Mouse (Mus musculus): ENCODE results near the gene Slc9c1. TPM values are rescaled to one million over a fixed set of nuclear protein-coding genes. Genes with fewer than 3 reads are reported as not detected.

The Slc9c1 gene
- polyA plus RNA-seq, 2 experiments = not detected

GRCm38 (mm10) chr16:45624791-45625190 is 89.7 kb downstream of the Slc9c1 start:
- H3K36me3 ChIP-seq (ENCODE audit: control insufficient read depth, insufficient read depth, low read length) = no peaks in the 10 kb centered on the region
- no peak for TF ChIP-seq POLR2A (IDR thresholded peaks at IDR 0.05; ENCODE audit: borderline replicate concordance, extremely low read depth, insufficient read depth, insufficient read length)
- no peaks in the 10 kb centered on the region for H3K9me3 ChIP-seq (ENCODE audit: control insufficient read depth, low read length)
- H3K4me2 ChIP-seq (replicated peaks; ENCODE audit: low read depth, low read length, severe bottlenecking) = no peak overlapping the region
- no peaks in the 10 kb centered on the region for H3K4me1 ChIP-seq (ENCODE audit: control insufficient read depth, insufficient read depth, low read length)
- no peak overlapping the region for H3K4me3 ChIP-seq (replicated peaks; ENCODE audit: low read length)
- H3K27ac ChIP-seq (replicated peaks; ENCODE audit: low read depth, low read length) = no peak overlapping the region
- 87% methylated on average over 2 of the region's 2 CpGs for WGBS
- ATAC-seq (ENCODE audit: low FRiP score, low read depth) = no peak
- H3K27me3 ChIP-seq (ENCODE audit: control insufficient read depth, insufficient read depth, low read length) = no peaks in the 10 kb centered on the region
- no peak overlapping the region for H3K9ac ChIP-seq (ENCODE audit: low read depth, low read length, severe bottlenecking)
- DNase-seq (ENCODE audit: low spot score) = no peak

- no peaks in the 10 kb centered on the region for H3K9me3 ChIP-seq (ENCODE audit: control insufficient read depth, low read length)
- H3K4me1 ChIP-seq (ENCODE audit: control insufficient read depth, insufficient read depth, low read length) = no peaks in the 10 kb centered on the region
- 85% methylated on average over 2 of the region's 2 CpGs for WGBS
- H3K36me3 ChIP-seq (ENCODE audit: control insufficient read depth, insufficient read depth, low read length) = no peaks in the 10 kb centered on the region
- no peak for DNase-seq (ENCODE audit: low spot score)
- no peak overlapping the region for H3K4me2 ChIP-seq (replicated peaks; ENCODE audit: low read depth, low read length, severe bottlenecking)
- H3K9ac ChIP-seq (ENCODE audit: low read depth, low read length, severe bottlenecking) = no peak overlapping the region
- H3K27me3 ChIP-seq (ENCODE audit: control insufficient read depth, insufficient read depth, low read length) = no peaks in the 10 kb centered on the region
- no peak for ATAC-seq (ENCODE audit: low FRiP score, low read depth)
- H3K4me3 ChIP-seq (replicated peaks; ENCODE audit: low read length) = no peak overlapping the region
- H3K27ac ChIP-seq (replicated peaks; ENCODE audit: low read depth, low read length) = no peak overlapping the region
- TF ChIP-seq POLR2A (IDR thresholded peaks at IDR 0.05; ENCODE audit: borderline replicate concordance, extremely low read depth, insufficient read depth, insufficient read length) = no peak
Measured at GRCm38 (mm10) chr16:45625342-45625741, 90.2 kb downstream of the Slc9c1 start.

GRCm38 (mm10) chr16:45629497-45630105 is 94.5 kb downstream of the Slc9c1 start:
- no peak for DNase-seq (ENCODE audit: low spot score)
- ATAC-seq (ENCODE audit: low FRiP score, low read depth) = no peak
- H3K27me3 ChIP-seq (ENCODE audit: control insufficient read depth, insufficient read depth, low read length) = no peaks in the 10 kb centered on the region
- no peaks in the 10 kb centered on the region for H3K36me3 ChIP-seq (ENCODE audit: control insufficient read depth, insufficient read depth, low read length)
- no peaks in the 10 kb centered on the region for H3K4me1 ChIP-seq (ENCODE audit: control insufficient read depth, insufficient read depth, low read length)
- no peak overlapping the region for H3K27ac ChIP-seq (replicated peaks; ENCODE audit: low read depth, low read length)
- no peak overlapping the region for H3K9ac ChIP-seq (ENCODE audit: low read depth, low read length, severe bottlenecking)
- WGBS = 68% methylated on average over 8 of the region's 8 CpGs
- no peak overlapping the region for H3K4me3 ChIP-seq (replicated peaks; ENCODE audit: low read length)
- H3K9me3 ChIP-seq (ENCODE audit: control insufficient read depth, low read length) = no peaks in the 10 kb centered on the region
- no peak overlapping the region for H3K4me2 ChIP-seq (replicated peaks; ENCODE audit: low read depth, low read length, severe bottlenecking)
- no peak for TF ChIP-seq POLR2A (IDR thresholded peaks at IDR 0.05; ENCODE audit: borderline replicate concordance, extremely low read depth, insufficient read depth, insufficient read length)

GRCm38 (mm10) chr16:45630347-45630960 is 95.3 kb downstream of the Slc9c1 start:
- Histone ChIP-seq H3K9ac (ENCODE audit: low read depth, low read length, severe bottlenecking) (no peak overlapping the region), H3K36me3 (ENCODE audit: control insufficient read depth, insufficient read depth, low read length) (no peaks in the 10 kb centered on the region), H3K27ac (replicated peaks; ENCODE audit: low read depth, low read length) (no peak overlapping the region), H3K27me3 (ENCODE audit: control insufficient read depth, insufficient read depth, low read length) (no peaks in the 10 kb centered on the region), H3K4me1 (ENCODE audit: control insufficient read depth, insufficient read depth, low read length) (no peaks in the 10 kb centered on the region), H3K4me2 (replicated peaks; ENCODE audit: low read depth, low read length, severe bottlenecking) (no peak overlapping the region), H3K4me3 (replicated peaks; ENCODE audit: low read length) (no peak overlapping the region), H3K9me3 (ENCODE audit: control insufficient read depth, low read length) (no peaks in the 10 kb centered on the region)
- 42% methylated on average over 5 of the region's 5 CpGs for WGBS
- no peak for TF ChIP-seq POLR2A (IDR thresholded peaks at IDR 0.05; ENCODE audit: borderline replicate concordance, extremely low read depth, insufficient read depth, insufficient read length)
- peak; percentile 67; the same call in 1 of the 2 replicates for ATAC-seq (ENCODE audit: low FRiP score, low read depth)
- DNase-seq (ENCODE audit: low spot score) = peak; percentile 79

GRCm38 (mm10) chr16:45632420-45632819 is 97.3 kb downstream of the Slc9c1 start:
- Histone ChIP-seq H3K4me1 (ENCODE audit: control insufficient read depth, insufficient read depth, low read length) (no peaks in the 10 kb centered on the region), H3K36me3 (ENCODE audit: control insufficient read depth, insufficient read depth, low read length) (no peaks in the 10 kb centered on the region), H3K4me2 (replicated peaks; ENCODE audit: low read depth, low read length, severe bottlenecking) (no peak overlapping the region), H3K9ac (ENCODE audit: low read depth, low read length, severe bottlenecking) (no peak overlapping the region), H3K9me3 (ENCODE audit: control insufficient read depth, low read length) (no peaks in the 10 kb centered on the region), H3K27ac (replicated peaks; ENCODE audit: low read depth, low read length) (no peak overlapping the region), H3K27me3 (ENCODE audit: control insufficient read depth, insufficient read depth, low read length) (no peaks in the 10 kb centered on the region), H3K4me3 (replicated peaks; ENCODE audit: low read length) (no peak overlapping the region)
- DNase-seq (ENCODE audit: low spot score) (no peak), ATAC-seq (ENCODE audit: low FRiP score, low read depth) (no peak)
- TF ChIP-seq POLR2A (IDR thresholded peaks at IDR 0.05; ENCODE audit: borderline replicate concordance, extremely low read depth, insufficient read depth, insufficient read length) = no peak
- 76% methylated on average over 4 of the region's 4 CpGs for WGBS

Data from limb, embryonic 14.5 days (tissue).